Mouse (Mus musculus) liver, embryonic 15.5 days (tissue): ENCODE measurements around the gene Polr1e. TPM values are rescaled to one million over a fixed set of nuclear protein-coding genes. Genes with fewer than 3 reads are reported as not detected.
"Not testable (repeated sequence)": the region's sequence is repeated elsewhere in the genome, so short reads cannot be mapped to it uniquely, and the experiment has no call there.

ENCODE experiments used
- ATAC-seq: fragments of 200-750 bp; cut with Nextera tagmentation; 2 replicates; pipeline ENCODE4 v1.8.0; 2017; ENCODE audit warnings: moderate number of reproducible peaks, mild to moderate bottlenecking, moderate library complexity; ENCODE audit not compliant: insufficient read depth
- H3K27ac ChIP-seq: fragments of 300-500 bp; sonication (generic); replicated peaks from 2 replicates; pipeline ENCODE4 v1.5.1; 2015; ENCODE audit warnings: mild to moderate bottlenecking, inconsistent platforms
- H3K27me3 ChIP-seq: fragments of 300-500 bp; sonication (generic); 2 replicates; pipeline ENCODE4 v1.6.1; 2015; ENCODE audit warnings: mild to moderate bottlenecking, inconsistent platforms
- H3K36me3 ChIP-seq: fragments of 300-500 bp; sonication (generic); replicated peaks from 2 replicates; pipeline ENCODE4 v1.6.1; 2015; ENCODE audit warnings: moderate library complexity, mild to moderate bottlenecking, inconsistent platforms
- H3K4me1 ChIP-seq: fragments of 300-500 bp; sonication (generic); replicated peaks from 2 replicates; pipeline ENCODE4 v1.6.1; 2015; ENCODE audit warnings: inconsistent platforms
- H3K4me2 ChIP-seq: fragments of 300-500 bp; sonication (generic); 2 replicates; pipeline ENCODE4 v1.6.1; 2015; ENCODE audit warnings: moderate library complexity, mild to moderate bottlenecking, inconsistent platforms
- H3K4me3 ChIP-seq: fragments of 300-500 bp; sonication (generic); replicated peaks from 2 replicates; pipeline ENCODE4 v1.5.1; 2015; ENCODE audit warnings: mild to moderate bottlenecking, inconsistent platforms
- H3K9ac ChIP-seq: fragments of 300-500 bp; sonication (generic); 2 replicates; pipeline ENCODE4 v1.6.1; 2015; ENCODE audit warnings: moderate library complexity, mild to moderate bottlenecking, inconsistent platforms
- H3K9me3 ChIP-seq: fragments of 300-500 bp; sonication (generic); replicated peaks from 2 replicates; pipeline ENCODE4 v1.6.1; 2016; ENCODE audit warnings: inconsistent platforms
- WGBS: fragments of 180-500 bp; shearing (Covaris S2); methylation state at CpG from one replicate; pipeline ENCODE4 v1.1.7; 2015; ENCODE audit warnings: mixed read lengths; ENCODE audit not compliant: insufficient replicate concordance; 5-methylcytosine and 5-hydroxymethylcytosine counted together
- polyA plus RNA-seq: library from polyadenylated mRNA; unstranded; fragments of >200 nt; fragmentation: Nextera tagmentation; extraction: Ambion mirVana; gene quantifications from 2 replicates; pipeline ENCODE4 v1.2.1, GENCODE M21; 2015

Polr1e gene
- polyA plus RNA-seq, 1 experiment from 2014 or later, result 15.6 TPM

GRCm38 (mm10) chr4:44981280-44981973 is 37.0 kb upstream of the Polr1e start, which contains the start of gene Grhpr:
TSS of gene Grhpr (plus strand) at chr4:44981395.
- H3K4me2 ChIP-seq, result peak within 1 kb of the TSS; percentile 88
- H3K9me3 ChIP-seq, result no peaks in the 10 kb centered on the region
- under 1% methylated on average over 40 of the region's 40 CpGs for WGBS
- H3K27me3 ChIP-seq, result no peaks in the 10 kb centered on the region
- peak; percentile 84 for ATAC-seq
- H3K36me3 ChIP-seq, result peaks cover 31% of the 10 kb centered on the region
- peak within 1 kb of the TSS; percentile 84 for H3K27ac ChIP-seq
- H3K9ac ChIP-seq, result peak within 1 kb of the TSS; percentile 82
- peaks cover 60% of the 10 kb centered on the region for H3K4me1 ChIP-seq
- peak within 1 kb of the TSS; percentile 78 for H3K4me3 ChIP-seq

DNA sequence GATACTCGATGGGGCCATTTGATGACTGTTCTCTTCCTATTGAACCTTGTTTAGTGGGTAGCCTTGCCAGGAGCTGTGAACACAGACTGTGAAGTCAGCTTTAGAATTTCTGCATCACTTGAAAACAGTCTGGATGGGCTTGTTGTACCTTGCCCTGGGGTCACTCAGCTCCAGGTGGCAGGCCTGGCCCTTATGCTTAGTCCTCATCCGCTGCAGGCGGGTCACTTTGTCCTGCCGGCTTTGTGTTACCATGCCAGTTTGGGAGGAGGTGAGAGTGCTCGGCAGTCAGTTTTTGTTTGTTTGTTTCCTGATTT is 36.5 kb upstream of the Polr1e start:
- peak overlapping the region; percentile 84 for H3K27ac ChIP-seq
- no peaks in the 10 kb centered on the region for H3K27me3 ChIP-seq
- 29% methylated on average over 5 of the region's 5 CpGs for WGBS
- peak overlapping the region; percentile 78 for H3K4me3 ChIP-seq
- H3K4me1 ChIP-seq, result peaks cover 60% of the 10 kb centered on the region
- H3K9ac ChIP-seq, result peak overlapping the region; percentile 82
- ATAC-seq, result no peak
- H3K4me2 ChIP-seq, result peak overlapping the region; percentile 88
- peaks cover 36% of the 10 kb centered on the region for H3K36me3 ChIP-seq
- no peaks in the 10 kb centered on the region for H3K9me3 ChIP-seq

GRCm38 (mm10) chr4:44982440-44983130 is 35.8 kb upstream of the Polr1e start:
- Histone ChIP-seq H3K4me2 (peak overlapping the region; percentile 88), H3K27ac (peak overlapping the region; percentile 5; the same call in 1 of the 2 replicates), H3K4me3 (peak overlapping the region; percentile 78), H3K9ac (peak overlapping the region; percentile 82), H3K36me3 (peaks cover 42% of the 10 kb centered on the region), H3K27me3 (no peaks in the 10 kb centered on the region), H3K4me1 (peaks cover 60% of the 10 kb centered on the region), H3K9me3 (no peaks in the 10 kb centered on the region)
- 39% methylated on average over 11 of the region's 11 CpGs for WGBS
- ATAC-seq, result no peak

DNA sequence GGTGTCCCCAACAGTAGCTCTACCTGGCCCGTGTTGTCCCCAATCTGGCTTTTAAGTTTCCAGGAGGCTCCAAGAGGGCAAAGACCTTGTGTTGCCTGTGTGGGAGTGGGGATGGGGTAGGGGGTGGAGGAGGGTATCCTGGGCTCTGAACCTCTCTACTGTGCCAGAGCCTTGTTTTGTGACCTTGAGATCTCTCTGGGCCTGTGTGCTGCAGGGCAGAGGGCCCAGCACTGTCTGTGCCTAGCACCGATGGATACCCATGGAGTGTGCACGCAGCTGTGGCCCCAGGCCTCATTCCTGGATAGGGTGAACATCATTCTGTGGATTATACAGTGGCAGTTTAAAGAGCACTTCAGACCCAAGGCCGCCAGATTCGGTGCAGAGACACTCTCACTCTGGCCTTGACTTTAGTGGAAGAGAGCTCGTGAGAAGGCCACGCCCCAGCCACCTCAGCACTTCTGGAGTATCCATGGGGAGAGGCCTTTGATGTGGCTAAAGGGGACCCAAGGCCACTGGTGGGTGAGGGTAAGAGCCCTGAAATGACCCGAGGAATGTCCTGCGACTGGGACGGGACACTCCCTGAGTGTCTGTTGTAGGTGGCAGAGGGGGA is 35.1 kb upstream of the Polr1e start:
- Histone ChIP-seq H3K9ac (no peak overlapping the region), H3K36me3 (peaks cover 49% of the 10 kb centered on the region), H3K27ac (no peak overlapping the region; the same call in 1 of the 2 replicates), H3K4me2 (peak overlapping the region; percentile 88), H3K9me3 (no peaks in the 10 kb centered on the region), H3K4me1 (peaks cover 60% of the 10 kb centered on the region), H3K4me3 (peak overlapping the region; percentile 78), H3K27me3 (no peaks in the 10 kb centered on the region)
- WGBS, result 65% methylated on average over 10 of the region's 10 CpGs
- ATAC-seq, result no peak

- H3K4me2 ChIP-seq, result no peak overlapping the region
- H3K4me3 ChIP-seq, result no peak overlapping the region
- WGBS, result 73% methylated on average over 5 of the region's 5 CpGs
- no peaks in the 10 kb centered on the region for H3K9me3 ChIP-seq
- peaks cover 24% of the 10 kb centered on the region for H3K4me1 ChIP-seq
- H3K27ac ChIP-seq, result no peak overlapping the region
- no peak overlapping the region for H3K9ac ChIP-seq
- no peaks in the 10 kb centered on the region for H3K27me3 ChIP-seq
- peaks cover 86% of the 10 kb centered on the region for H3K36me3 ChIP-seq
- no peak for ATAC-seq
These were observed 27.8 kb upstream of the Polr1e start for GRCm38 (mm10) chr4:44990560-44990959.

- H3K4me1 ChIP-seq, result peaks cover 39% of the 10 kb centered on the region
- ATAC-seq, H3K9ac ChIP-seq, H3K9me3 ChIP-seq, H3K27me3 ChIP-seq, H3K4me3 ChIP-seq, H3K4me2 ChIP-seq: not testable (repeated sequence)
- H3K36me3 ChIP-seq, result peaks cover 71% of the 10 kb centered on the region
- 87% methylated on average over 11 of the region's 11 CpGs for WGBS
- 0 out of 2 replicates have a peak overlapping the region, but pooled peaks have one; percentile 77 for H3K27ac ChIP-seq
These were observed 26.1 kb upstream of the Polr1e start for GRCm38 (mm10) chr4:44992330-44992729.

DNA sequence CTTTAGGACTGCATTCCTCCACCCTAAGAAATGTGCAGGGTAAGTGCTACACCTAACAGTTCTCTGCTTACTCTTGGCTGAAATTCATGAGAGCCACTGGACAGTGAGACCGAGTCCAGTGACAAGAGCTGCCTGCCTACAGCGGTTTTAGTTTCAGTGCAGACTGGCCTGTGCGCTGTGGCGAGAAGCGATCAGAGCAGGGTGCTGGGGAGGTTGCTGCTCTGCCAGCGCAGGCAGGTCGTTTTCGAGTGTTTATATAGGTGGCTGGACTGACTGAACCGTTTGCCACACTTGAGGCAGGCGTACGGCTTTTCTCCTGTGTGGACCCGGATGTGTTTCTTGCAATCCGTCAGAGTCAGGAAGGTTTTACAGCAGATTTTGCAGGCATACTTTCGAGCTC is 25.2 kb upstream of the Polr1e start:
- H3K4me2 ChIP-seq, result 0 out of 2 replicates have a peak overlapping the region, but pooled peaks have one; percentile 54
- WGBS, result 77% methylated on average over 14 of the region's 14 CpGs
- not testable (repeated sequence) for H3K27me3 ChIP-seq

DNA sequence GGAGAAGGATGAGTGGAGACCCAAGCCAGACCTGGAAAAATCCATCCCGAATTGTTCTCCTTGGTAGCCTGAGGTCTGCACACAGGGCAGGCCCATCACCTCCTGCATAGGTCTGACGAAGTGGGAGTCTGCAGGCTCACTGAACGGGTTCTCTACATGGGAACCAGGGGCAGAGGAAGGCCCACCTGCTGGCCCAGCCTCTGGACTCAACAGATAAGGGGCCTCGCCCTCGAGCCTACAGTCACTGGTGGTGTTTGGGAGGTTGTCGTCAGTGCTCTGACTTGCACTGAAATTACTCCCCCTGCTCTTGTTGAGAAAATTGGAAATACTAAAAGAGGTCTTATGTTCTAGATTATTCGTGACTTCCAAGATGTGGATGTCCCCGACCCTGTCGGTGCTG is 24.5 kb upstream of the Polr1e start:
- WGBS, result 41% methylated on average over 9 of the region's 9 CpGs
- peaks cover 56% of the 10 kb centered on the region for H3K36me3 ChIP-seq
- ATAC-seq, result peak; percentile 95
- H3K9ac ChIP-seq, result peak overlapping the region; percentile 30; the same call in 1 of the 2 replicates
- peak overlapping the region; percentile 54 for H3K4me2 ChIP-seq
- no peaks in the 10 kb centered on the region for H3K27me3 ChIP-seq
- no peaks in the 10 kb centered on the region for H3K9me3 ChIP-seq
- peak overlapping the region; percentile 17; the same call in 1 of the 2 replicates for H3K4me3 ChIP-seq
- peak overlapping the region; percentile 77 for H3K27ac ChIP-seq
- H3K4me1 ChIP-seq, result peaks cover 46% of the 10 kb centered on the region

More for the DNA sequence above, 25.2 kb upstream of the Polr1e start:
- H3K9me3 ChIP-seq, ATAC-seq, H3K9ac ChIP-seq, H3K4me3 ChIP-seq: not testable (repeated sequence)
- peaks cover 45% of the 10 kb centered on the region for H3K4me1 ChIP-seq
- peak overlapping the region; percentile 77; the same call in 1 of the 2 replicates for H3K27ac ChIP-seq
- H3K36me3 ChIP-seq, result peaks cover 63% of the 10 kb centered on the region

GRCm38 (mm10) chr4:44994776-44995175 is 23.6 kb upstream of the Polr1e start:
- H3K9ac ChIP-seq, result no peak overlapping the region; the same call in 1 of the 2 replicates
- peaks cover 47% of the 10 kb centered on the region for H3K36me3 ChIP-seq
- peak overlapping the region; percentile 77 for H3K27ac ChIP-seq
- no peaks in the 10 kb centered on the region for H3K9me3 ChIP-seq
- WGBS, result 86% methylated on average over 18 of the region's 18 CpGs
- H3K4me1 ChIP-seq, result peaks cover 50% of the 10 kb centered on the region
- 0 out of 2 replicates have a peak overlapping the region, but pooled peaks have one; percentile 54 for H3K4me2 ChIP-seq
- no peak for ATAC-seq
- H3K4me3 ChIP-seq, result no peak overlapping the region
- H3K27me3 ChIP-seq, result no peaks in the 10 kb centered on the region

DNA sequence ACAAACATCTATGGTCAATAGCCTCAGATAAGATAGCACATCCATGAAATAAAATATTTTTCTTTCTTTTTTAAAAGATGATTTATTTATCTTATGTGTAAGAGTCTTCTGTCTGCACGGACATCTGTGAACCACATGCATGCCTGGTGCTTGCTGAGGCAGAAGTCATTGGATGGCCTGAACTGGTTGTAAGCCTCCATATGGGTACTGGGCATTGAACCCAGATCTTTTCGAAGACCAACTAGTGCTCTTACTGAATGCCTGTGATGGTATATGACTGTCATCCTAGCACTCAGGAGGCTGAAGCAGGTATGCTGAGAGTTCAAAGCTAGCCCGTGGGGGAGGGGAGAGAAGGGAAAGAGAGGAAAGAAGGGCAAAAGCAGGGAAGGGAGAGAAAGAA is 20.3 kb upstream of the Polr1e start:
- Histone ChIP-seq H3K9ac (no peak overlapping the region), H3K4me2 (no peak overlapping the region), H3K9me3 (no peaks in the 10 kb centered on the region), H3K4me3 (no peak overlapping the region), H3K36me3 (peaks cover 22% of the 10 kb centered on the region), H3K27me3 (no peaks in the 10 kb centered on the region), H3K27ac (no peak overlapping the region), H3K4me1 (peaks cover 53% of the 10 kb centered on the region)
- no peak for ATAC-seq
- WGBS, result 68% methylated on average over 3 of the region's 3 CpGs

DNA sequence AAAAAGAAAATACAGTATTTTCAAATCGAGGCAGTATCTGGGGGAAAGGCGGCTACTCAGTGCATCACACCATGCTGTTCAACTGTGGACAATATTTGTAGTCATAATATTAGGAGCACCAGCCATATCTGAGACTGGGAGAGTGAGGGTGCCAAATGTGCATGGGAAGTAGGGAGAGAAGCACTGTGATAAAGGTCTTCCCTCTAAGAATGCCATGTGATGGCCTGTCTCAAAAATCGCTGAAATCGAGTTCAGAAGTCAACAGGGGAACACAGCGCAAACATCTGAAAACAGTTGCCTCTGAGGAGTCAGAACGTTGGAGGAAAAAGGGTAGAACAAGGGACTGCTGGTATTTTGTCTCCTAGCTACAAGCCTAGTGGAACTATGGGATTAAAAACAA is 18.4 kb upstream of the Polr1e start:
- WGBS, result 72% methylated on average over 6 of the region's 6 CpGs
- Histone ChIP-seq H3K4me2 (no peak overlapping the region), H3K27me3 (no peaks in the 10 kb centered on the region), H3K27ac (no peak overlapping the region), H3K9me3 (no peaks in the 10 kb centered on the region), H3K9ac (no peak overlapping the region), H3K4me1 (peaks cover 34% of the 10 kb centered on the region), H3K4me3 (no peak overlapping the region), H3K36me3 (peaks cover 6% of the 10 kb centered on the region; the same call in 1 of the 2 replicates)
- ATAC-seq, result no peak
